Mouse (Mus musculus) lung, adult 2 months (tissue): ENCODE results near the gene Edar.

Experiments
- CTCF ChIP-seq: fragments of 200-500 bp; IDR thresholded peaks from 2 replicates; pipeline ENCODE4 v1.5.1; 2011; ENCODE audit warnings: mild to moderate bottlenecking, low read length, control low read depth; ENCODE audit not compliant: insufficient read depth
- POLR2A ChIP-seq: fragments of 200-500 bp; IDR thresholded peaks from 2 replicates; pipeline ENCODE4 v1.6.1; 2011; ENCODE audit warnings: low read depth, mild to moderate bottlenecking, control low read depth, low read length, borderline replicate concordance; ENCODE audit errors: extremely low read depth

- no peak for TF ChIP-seq CTCF
- TF ChIP-seq POLR2A = no peak
Observed at GRCm38 (mm10) chr10:58663417-58663816, 12.0 kb downstream of the Edar start.
